Mouse (Mus musculus): ENCODE data around the gene Fbxo27.

- TF ChIP-seq CTCF (IDR thresholded peaks at IDR 0.05; ENCODE audit: borderline replicate concordance, insufficient read depth, low read length) (no peak), POLR2A (IDR thresholded peaks at IDR 0.05; ENCODE audit: low read depth, low read length) (no peak)
Observed at GRCm38 (mm10) chr7:28694966-28695511, 2.4 kb downstream of the Fbxo27 start.
